Mouse (Mus musculus) embryonic facial prominence, embryonic 10.5 days (tissue): ENCODE measurements around the gene Mrps6. TPM values are rescaled to one million over a fixed set of nuclear protein-coding genes. Genes with fewer than 3 reads are reported as not detected.
"Not testable (repeated sequence)": the region's sequence is repeated elsewhere in the genome, so short reads cannot be mapped to it uniquely, and the experiment has no call there.

Source experiments
- DNase-seq: peaks from one replicate; pipeline ENCODE4 v3.0.0-alpha.2; 2017; ENCODE audit warnings: low spot score
- H3K27ac ChIP-seq: fragments of 300-500 bp; sonication (generic); replicated peaks from 2 replicates; pipeline ENCODE4 v1.5.1; 2016; ENCODE audit warnings: mild to moderate bottlenecking
- H3K27me3 ChIP-seq: fragments of 300-500 bp; sonication (generic); replicated peaks from 2 replicates; pipeline ENCODE4 v1.6.1; 2016; ENCODE audit warnings: low read depth, mild to moderate bottlenecking; ENCODE audit not compliant: poor library complexity, severe bottlenecking
- H3K36me3 ChIP-seq: fragments of 300-500 bp; sonication (generic); replicated peaks from 2 replicates; pipeline ENCODE4 v1.6.1; 2016; ENCODE audit warnings: mild to moderate bottlenecking, moderate library complexity
- H3K4me1 ChIP-seq: fragments of 300-500 bp; sonication (generic); 2 replicates; pipeline ENCODE4 v1.6.1; 2016
- H3K4me3 ChIP-seq: fragments of 300-500 bp; sonication (generic); 2 replicates; pipeline ENCODE4 v1.5.1; 2016; ENCODE audit warnings: mild to moderate bottlenecking, moderate library complexity
- H3K9me3 ChIP-seq: fragments of 300-500 bp; sonication (generic); 2 replicates; pipeline ENCODE4 v1.6.1; 2016; ENCODE audit warnings: mild to moderate bottlenecking
- whole genome bisulfite sequencing: fragments of 180-500 bp; shearing (Covaris S2); methylation state at CpG from one replicate; pipeline ENCODE4 v1.1.7; 2016; 5-methylcytosine and 5-hydroxymethylcytosine counted together
- polyA plus RNA-seq: library from polyadenylated mRNA; unstranded; fragments of >200 nt; fragmentation: Nextera tagmentation; extraction: Ambion mirVana; gene quantifications from 2 replicates; pipeline ENCODE4 v1.2.1, GENCODE M21; 2016

Gene Mrps6
- polyA plus RNA-seq, 1 experiment from 2014 or later, result 129 TPM

DNA sequence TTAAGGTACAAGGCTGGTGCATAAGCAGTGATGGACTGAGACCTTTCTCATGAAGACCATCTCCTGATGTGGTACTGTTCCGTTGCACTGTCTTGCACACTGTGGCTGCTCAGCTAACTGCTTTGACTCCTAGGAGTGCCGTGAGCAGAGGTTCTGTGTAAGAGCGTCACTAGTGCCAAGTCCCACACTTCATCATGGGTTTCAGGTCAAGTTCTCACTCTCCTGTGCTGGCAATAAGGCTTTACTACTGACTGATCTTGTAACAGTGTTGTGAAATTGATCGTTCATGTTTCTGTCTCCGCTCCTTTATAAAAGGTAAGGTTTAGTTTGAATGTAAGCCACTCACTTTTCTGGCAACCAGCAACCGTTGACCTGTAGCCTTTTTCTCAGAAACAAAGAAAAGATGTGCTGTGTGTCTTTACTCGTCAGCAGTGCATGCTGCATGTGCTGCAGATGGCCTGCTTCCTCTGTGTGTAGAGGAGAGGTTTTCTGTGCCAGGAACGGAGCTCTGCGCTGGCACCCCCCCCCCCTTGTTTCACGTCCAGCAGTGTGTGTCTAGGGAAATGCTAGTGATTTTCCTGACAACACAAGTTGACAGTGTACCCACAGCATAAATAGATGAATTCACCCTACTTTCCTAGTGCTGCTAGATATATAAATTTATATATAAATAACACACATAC lies 25.8 kb downstream of the Mrps6 start:
- H3K36me3 ChIP-seq, result peaks cover 31% of the 10 kb centered on the region
- H3K27me3 ChIP-seq, result no peaks in the 10 kb centered on the region
- no peaks in the 10 kb centered on the region for H3K9me3 ChIP-seq
- DNase-seq, result no peak
- H3K4me1 ChIP-seq, result peaks cover under 1% of the 10 kb centered on the region; the same call in 1 of the 2 replicates
- H3K4me3 ChIP-seq, result no peak overlapping the region
- 89% methylated on average over 10 of the region's 10 CpGs for WGBS
- no peak overlapping the region for H3K27ac ChIP-seq

DNA sequence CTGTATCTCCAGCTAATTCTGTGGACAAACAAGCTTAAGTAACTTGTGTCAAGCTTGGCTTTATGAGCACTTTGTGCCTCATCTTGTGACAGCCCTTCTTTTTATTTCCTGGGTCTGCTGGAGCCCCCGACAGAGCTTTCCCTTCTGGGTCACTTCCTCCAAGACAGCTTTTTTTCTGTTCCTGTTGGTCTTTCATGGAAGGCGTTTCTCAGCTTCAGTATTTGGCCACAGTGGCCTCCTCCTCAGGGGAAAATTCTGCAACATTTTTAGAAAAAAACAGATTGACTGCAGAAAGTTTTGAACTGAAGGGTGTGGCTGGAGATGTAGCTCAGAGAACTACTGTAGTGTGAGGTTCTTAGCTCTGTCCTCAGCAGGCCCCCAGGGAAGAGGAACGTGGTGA lies 31.2 kb downstream of the Mrps6 start:
- WGBS, result 69% methylated on average over 3 of the region's 3 CpGs
- H3K4me3 ChIP-seq, result no peak overlapping the region
- H3K36me3 ChIP-seq, result 0 out of 2 replicates have a peak, but pooled peaks cover 3% of the 10 kb centered on the region
- H3K27me3 ChIP-seq, result no peaks in the 10 kb centered on the region
- H3K4me1 ChIP-seq, result peaks cover 6% of the 10 kb centered on the region
- no peaks in the 10 kb centered on the region for H3K9me3 ChIP-seq
- no peak overlapping the region for H3K27ac ChIP-seq
- no peak for DNase-seq

DNA sequence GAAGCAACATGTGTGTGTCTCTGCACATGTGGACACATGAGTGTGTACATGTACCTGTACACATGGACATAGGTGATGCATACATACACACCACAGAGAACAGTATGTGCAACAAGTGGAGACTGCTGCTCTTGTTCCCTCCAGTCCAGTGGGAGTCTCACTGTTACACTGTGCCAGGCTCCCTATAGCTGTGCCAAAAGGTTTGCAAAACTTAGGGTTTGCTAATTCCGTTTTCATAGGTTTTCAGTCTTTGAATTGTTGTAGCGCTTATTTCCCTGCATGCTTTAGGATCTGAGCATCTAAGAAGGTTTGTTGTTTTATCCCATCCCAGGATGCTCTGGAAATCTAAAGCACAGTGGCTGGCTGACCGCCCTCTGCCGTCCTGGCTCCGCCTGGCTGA lies 33.8 kb downstream of the Mrps6 start:
- WGBS, result 88% methylated on average over 5 of the region's 5 CpGs
- Histone ChIP-seq H3K9me3 (no peaks in the 10 kb centered on the region), H3K27ac (no peak overlapping the region), H3K36me3 (0 out of 2 replicates have a peak, but pooled peaks cover 7% of the 10 kb centered on the region), H3K4me3 (no peak overlapping the region), H3K27me3 (no peaks in the 10 kb centered on the region), H3K4me1 (peaks cover 6% of the 10 kb centered on the region)
- no peak for DNase-seq

DNA sequence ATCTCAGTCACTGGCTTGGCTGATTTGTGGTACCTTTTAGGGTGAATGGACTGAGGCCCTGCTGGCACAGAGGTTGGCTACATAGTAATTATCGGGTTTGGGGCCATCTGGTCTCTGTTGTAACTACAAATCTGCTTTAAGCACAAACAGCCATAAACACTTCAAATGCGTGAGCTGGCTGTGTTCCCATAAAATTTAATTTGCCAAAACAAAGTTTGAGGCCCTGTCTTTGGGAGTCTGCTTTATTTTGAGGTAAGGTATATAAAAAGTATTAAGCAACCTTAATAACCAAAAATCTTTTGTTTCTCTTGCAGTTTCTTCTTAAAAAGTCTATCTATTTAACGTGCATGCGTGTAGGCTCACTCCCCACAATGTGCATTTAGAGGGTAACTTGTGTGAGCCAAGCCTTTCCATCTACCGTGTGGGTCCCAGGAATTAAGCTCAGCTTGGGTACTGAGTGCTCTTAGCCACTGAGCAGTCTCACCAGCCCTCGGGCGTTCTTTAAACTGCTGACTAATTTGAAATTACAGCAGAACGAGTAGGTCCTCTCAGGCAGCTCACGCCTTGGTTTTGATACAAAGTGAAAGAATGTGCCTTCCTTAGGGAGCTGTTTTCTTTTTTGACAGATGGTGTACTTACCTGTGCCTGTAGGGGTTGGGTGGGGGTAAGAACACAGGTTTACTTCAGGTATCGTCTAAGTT lies 40.4 kb downstream of the Mrps6 start:
- no peak overlapping the region for H3K4me3 ChIP-seq
- no peak for DNase-seq
- 79% methylated on average over 10 of the region's 10 CpGs for WGBS
- H3K27me3 ChIP-seq, result no peaks in the 10 kb centered on the region
- H3K36me3 ChIP-seq, result peaks cover 37% of the 10 kb centered on the region
- H3K27ac ChIP-seq, result no peak overlapping the region
- no peaks in the 10 kb centered on the region for H3K9me3 ChIP-seq
- peaks cover 29% of the 10 kb centered on the region for H3K4me1 ChIP-seq

DNA sequence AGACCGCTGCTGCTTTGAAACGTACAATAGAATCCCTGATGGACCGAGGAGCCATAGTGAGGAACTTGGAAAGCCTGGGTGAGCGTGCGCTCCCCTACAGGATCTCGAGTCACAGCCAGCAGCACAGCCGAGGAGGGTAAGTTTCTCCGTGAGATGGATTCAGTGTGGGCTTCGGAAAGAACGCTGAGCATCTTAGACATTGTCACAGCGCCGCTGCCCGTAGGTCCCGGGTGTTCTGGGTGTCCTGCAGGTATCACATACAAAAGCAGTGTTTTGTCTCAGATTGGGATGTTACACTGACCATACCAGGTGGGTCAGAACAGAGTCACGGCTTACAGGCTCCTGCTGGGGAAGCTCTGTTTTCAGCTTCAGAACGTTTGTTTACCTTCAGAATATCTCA lies 41.5 kb downstream of the Mrps6 start:
- H3K27ac ChIP-seq, result no peak overlapping the region

DNA sequence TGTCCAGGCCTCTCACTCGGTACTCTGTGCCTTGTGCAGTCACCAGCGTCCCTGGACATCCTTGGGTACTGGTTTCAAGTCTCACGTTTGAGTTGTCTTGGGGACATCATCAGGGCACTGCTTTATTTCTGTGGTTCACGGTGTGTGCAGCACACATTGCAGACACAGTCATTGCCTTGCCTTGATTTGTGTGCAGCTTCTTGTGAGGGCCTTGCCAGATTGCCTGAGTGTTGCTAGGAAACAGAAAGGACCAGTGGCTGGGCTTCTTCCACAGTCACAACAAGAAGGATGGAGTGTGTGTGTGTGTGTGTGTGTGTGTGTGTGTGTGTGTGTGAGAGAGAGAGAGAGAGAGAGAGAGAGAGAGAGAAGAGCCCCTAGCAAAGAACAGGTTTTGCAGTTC lies 42.0 kb downstream of the Mrps6 start:
- Histone ChIP-seq H3K27ac (no peak overlapping the region), H3K36me3 (peaks cover 31% of the 10 kb centered on the region), H3K9me3 (no peaks in the 10 kb centered on the region), H3K4me3 (no peak overlapping the region), H3K4me1 (peaks cover 38% of the 10 kb centered on the region), H3K27me3 (no peaks in the 10 kb centered on the region)
- no peak for DNase-seq
- 79% methylated on average over 4 of the region's 4 CpGs for WGBS

More for the DNA sequence above, 41.5 kb downstream of the Mrps6 start:
- 83% methylated on average over 16 of the region's 16 CpGs for WGBS
- no peak for DNase-seq
- Histone ChIP-seq H3K9me3 (no peaks in the 10 kb centered on the region), H3K27me3 (no peaks in the 10 kb centered on the region), H3K4me1 (peaks cover 38% of the 10 kb centered on the region), H3K36me3 (peaks cover 31% of the 10 kb centered on the region), H3K4me3 (no peak overlapping the region)

DNA sequence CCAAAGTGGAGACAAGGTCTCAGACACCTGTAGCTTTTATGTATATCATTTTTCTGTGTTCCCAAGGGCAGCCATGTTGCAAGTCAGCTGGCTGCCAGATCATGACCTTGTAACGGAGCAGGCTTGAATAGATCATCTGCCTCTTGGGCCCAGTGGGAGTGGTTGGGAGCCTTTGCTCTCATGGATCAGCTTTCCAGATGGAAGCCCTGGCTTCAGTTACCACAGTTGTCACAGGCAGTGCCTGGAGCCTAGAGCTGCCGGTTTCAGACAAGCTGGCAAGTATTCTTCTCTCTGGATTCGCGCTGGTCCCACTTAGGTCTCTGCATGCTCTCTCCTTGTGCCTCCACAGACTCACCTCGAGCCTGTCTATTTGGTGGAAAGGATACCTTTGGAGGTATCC lies 44.0 kb downstream of the Mrps6 start:
- Histone ChIP-seq H3K27ac (0 out of 2 replicates have a peak overlapping the region, but pooled peaks have one; percentile 10), H3K4me1 (peaks cover 43% of the 10 kb centered on the region), H3K9me3 (no peaks in the 10 kb centered on the region), H3K4me3 (no peak overlapping the region), H3K36me3 (peaks cover 43% of the 10 kb centered on the region), H3K27me3 (no peaks in the 10 kb centered on the region)
- DNase-seq, result no peak
- 76% methylated on average over 5 of the region's 5 CpGs for WGBS

DNA sequence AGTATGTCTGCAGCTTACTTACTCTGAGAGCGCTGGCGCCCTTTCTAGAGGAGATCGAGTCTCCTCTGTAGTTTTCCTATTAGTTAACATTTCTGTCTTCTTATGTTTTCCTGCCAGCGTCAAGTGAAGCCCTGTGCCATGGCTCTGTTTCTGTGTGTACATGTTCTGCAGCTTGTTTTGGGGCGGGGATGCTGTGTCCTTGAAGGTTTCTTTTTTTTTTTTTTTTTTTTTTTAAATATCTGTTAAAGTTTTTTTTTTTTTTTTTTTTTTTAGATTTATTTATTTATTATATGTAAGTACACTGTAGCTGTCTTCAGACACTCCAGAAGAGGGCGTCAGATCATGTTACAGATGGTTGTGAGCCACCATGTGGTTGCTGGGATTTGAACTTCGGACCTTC lies 44.9 kb downstream of the Mrps6 start:
- peaks cover 43% of the 10 kb centered on the region for H3K4me1 ChIP-seq
- 88% methylated on average over 7 of the region's 7 CpGs for WGBS
- H3K4me3 ChIP-seq, H3K27me3 ChIP-seq, H3K27ac ChIP-seq, DNase-seq, H3K9me3 ChIP-seq: not testable (repeated sequence)
- peaks cover 43% of the 10 kb centered on the region for H3K36me3 ChIP-seq

DNA sequence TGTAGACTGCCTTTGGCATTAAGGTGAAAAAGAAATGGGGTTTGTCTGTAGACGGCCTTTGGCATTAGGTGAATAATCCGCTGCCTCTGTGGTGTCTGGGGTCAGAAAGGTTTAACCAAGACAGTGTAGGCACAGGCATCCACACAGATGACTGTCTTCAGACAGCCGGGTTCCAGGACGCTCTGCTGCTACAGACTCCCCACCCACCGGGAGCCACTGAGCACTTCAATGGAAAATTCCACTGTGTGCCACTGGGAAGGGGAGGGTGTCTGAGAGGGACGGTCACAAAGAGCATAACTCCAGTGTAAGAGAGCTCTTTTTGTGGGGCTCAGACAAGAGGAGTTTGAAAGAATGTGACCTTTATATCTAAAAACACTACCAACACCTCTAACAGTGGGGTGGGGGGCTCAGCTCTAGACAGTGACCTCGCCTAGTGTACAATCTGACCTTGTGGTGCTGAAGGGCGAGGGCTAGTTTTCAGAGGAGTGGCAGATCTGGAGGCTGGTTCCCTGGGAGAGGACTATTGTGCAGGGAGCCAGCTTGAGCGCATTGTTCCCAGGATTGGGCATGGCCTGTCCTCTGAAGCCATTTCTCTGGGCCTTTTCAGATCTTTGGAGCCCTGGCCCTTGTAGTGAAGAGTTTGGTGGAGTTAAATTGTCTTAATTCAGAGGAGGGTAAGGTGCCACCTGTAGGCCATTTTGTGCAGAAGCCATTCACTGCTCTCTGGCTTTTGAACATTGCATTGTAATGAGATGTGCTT lies 45.7 kb downstream of the Mrps6 start:
- peaks cover 43% of the 10 kb centered on the region for H3K36me3 ChIP-seq
- no peaks in the 10 kb centered on the region for H3K27me3 ChIP-seq
- H3K27ac ChIP-seq, result peak overlapping the region; percentile 66
- no peak for DNase-seq
- 47% methylated on average over 9 of the region's 9 CpGs for WGBS
- H3K9me3 ChIP-seq, result no peaks in the 10 kb centered on the region
- no peak overlapping the region for H3K4me3 ChIP-seq
- peaks cover 41% of the 10 kb centered on the region for H3K4me1 ChIP-seq

DNA sequence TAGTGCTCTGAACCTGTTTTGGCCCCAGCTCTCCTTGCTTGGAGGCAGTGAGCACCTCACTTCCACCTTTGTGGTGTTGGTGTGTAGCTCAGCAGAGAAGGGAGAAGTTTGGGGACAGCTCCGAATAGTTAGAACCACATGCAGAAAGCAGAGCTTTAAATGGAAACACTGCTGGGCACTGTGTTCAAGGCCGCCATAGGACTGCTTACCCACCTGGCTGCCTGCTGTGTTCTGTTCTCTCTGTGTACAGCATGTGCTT lies 46.2 kb downstream of the Mrps6 start:
- DNase-seq, result no peak
- WGBS, result 86% methylated on average over 2 of the region's 2 CpGs
- H3K4me1 ChIP-seq, result peaks cover 37% of the 10 kb centered on the region
- H3K4me3 ChIP-seq, result no peak overlapping the region
- peaks cover 43% of the 10 kb centered on the region for H3K36me3 ChIP-seq
- H3K9me3 ChIP-seq, result no peaks in the 10 kb centered on the region
- H3K27ac ChIP-seq, result no peak overlapping the region
- H3K27me3 ChIP-seq, result no peaks in the 10 kb centered on the region

DNA sequence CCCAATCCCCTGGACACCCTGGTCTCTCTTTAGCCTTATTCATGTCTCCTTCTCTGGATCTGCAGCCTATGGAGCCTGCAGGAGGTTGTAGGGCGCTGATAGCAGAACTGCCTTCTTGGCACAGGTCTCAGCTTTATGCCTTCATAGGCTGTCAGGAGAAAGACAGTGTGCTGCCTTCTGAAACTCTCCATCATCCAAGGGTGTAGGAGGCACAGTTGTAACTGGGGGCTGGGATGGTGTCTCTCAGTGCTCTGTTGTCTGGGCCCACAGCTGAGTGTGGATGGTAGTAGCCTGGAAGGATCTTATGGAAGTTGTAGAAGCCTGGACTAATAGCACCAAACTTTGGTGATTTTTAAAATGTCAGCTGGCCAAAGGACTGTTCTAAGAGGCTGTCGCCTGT lies 46.9 kb downstream of the Mrps6 start:
- H3K27me3 ChIP-seq, result no peaks in the 10 kb centered on the region
- DNase-seq, result no peak
- no peak overlapping the region for H3K4me3 ChIP-seq
- WGBS, result 95% methylated on average over 2 of the region's 2 CpGs
- H3K36me3 ChIP-seq, result peaks cover 38% of the 10 kb centered on the region
- H3K27ac ChIP-seq, result peak overlapping the region; percentile 40; the same call in 1 of the 2 replicates
- no peaks in the 10 kb centered on the region for H3K9me3 ChIP-seq
- peaks cover 30% of the 10 kb centered on the region for H3K4me1 ChIP-seq

DNA sequence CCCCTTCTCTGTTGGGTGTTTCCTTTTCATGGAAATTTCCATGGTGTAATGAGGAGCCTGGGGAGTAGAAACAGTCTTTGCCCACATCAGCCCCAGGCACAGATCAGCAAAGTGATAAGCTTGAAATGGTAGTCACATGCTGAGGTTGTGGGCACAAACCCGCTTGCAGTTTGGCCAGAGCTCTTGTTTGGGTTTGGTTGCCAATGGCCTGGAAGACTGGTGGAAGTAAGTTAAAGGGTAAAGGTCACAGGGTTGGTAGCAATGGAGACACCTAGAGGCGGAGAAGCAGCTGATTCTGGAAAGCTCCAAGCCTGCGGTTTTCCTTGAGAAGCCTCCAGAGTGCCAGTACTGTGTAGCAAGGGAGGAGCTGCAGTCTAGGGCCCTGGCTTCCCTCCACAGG lies 47.6 kb downstream of the Mrps6 start:
- Histone ChIP-seq H3K36me3 (peaks cover 31% of the 10 kb centered on the region), H3K9me3 (no peaks in the 10 kb centered on the region), H3K4me1 (peaks cover 31% of the 10 kb centered on the region), H3K27me3 (no peaks in the 10 kb centered on the region), H3K4me3 (no peak overlapping the region), H3K27ac (no peak overlapping the region)
- 61% methylated on average over 3 of the region's 3 CpGs for WGBS
- DNase-seq, result no peak

DNA sequence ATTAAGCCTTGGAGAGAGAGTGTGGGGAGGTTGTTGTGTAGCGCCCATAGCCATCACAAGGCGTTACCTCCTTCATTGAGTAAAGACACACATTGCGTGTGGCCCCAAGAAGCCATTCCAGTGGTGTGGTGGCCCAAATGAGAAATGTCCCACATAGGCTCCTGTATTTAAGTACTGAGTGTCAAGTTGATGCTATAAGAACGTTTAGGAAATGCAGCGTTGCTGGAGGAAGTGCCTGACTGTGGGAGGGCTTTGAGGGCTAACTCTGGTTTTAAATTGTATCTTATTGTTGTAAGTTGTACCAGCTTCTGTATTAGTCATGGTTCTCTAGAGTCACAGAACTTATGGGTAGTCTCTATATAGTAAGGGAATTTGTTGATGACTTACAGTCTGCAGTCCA lies 49.3 kb downstream of the Mrps6 start:
- H3K9me3 ChIP-seq, result no peaks in the 10 kb centered on the region
- H3K36me3 ChIP-seq, result peaks cover 27% of the 10 kb centered on the region
- no peak overlapping the region for H3K4me3 ChIP-seq
- H3K27ac ChIP-seq, result no peak overlapping the region
- H3K27me3 ChIP-seq, result no peaks in the 10 kb centered on the region
- peaks cover 23% of the 10 kb centered on the region for H3K4me1 ChIP-seq
- no peak for DNase-seq
- 90% methylated on average over 5 of the region's 5 CpGs for WGBS
